Mouse (Mus musculus): ENCODE data around the gene Eif4ebp2.
A peak's percentile ranks its signal among the peaks of the same experiment; 100 is the strongest.

The Eif4ebp2 gene

GRCm38 (mm10) chr10:61418131-61418900 lies 34.1 kb downstream of the Eif4ebp2 start:
- DNase-seq (ENCODE audit: low read depth, low spot score): no peak
- H3K36me3 ChIP-seq (ENCODE audit: control insufficient read depth, insufficient read depth, low read length, poor library complexity, severe bottlenecking): no peaks in the 10 kb centered on the region

GRCm38 (mm10) chr10:61417672-61418071 lies 34.8 kb downstream of the Eif4ebp2 start, which contains the start of gene Nodal:
Nodal (plus strand) TSS chr10:61417972.
- no peak for DNase-seq (ENCODE audit: low read depth, low spot score)
- Histone ChIP-seq H3K36me3 (ENCODE audit: control insufficient read depth, insufficient read depth, low read length, poor library complexity, severe bottlenecking) (no peaks in the 10 kb centered on the region), H3K27me3 (ENCODE audit: control insufficient read depth, insufficient read depth, low read length, poor library complexity, severe bottlenecking) (no peaks in the 10 kb centered on the region)

More at GRCm38 (mm10) chr10:61418131-61418900, 34.1 kb downstream of the Eif4ebp2 start:
- H3K27me3 ChIP-seq (ENCODE audit: control insufficient read depth, insufficient read depth, low read length, poor library complexity, severe bottlenecking): no peaks in the 10 kb centered on the region

GRCm38 (mm10) chr10:61417046-61417445 lies 35.4 kb downstream of the Eif4ebp2 start:
- H3K27me3 ChIP-seq (ENCODE audit: control insufficient read depth, insufficient read depth, low read length, poor library complexity, severe bottlenecking): no peaks in the 10 kb centered on the region
- DNase-seq (ENCODE audit: low read depth, low spot score): no peak
- H3K36me3 ChIP-seq (ENCODE audit: control insufficient read depth, insufficient read depth, low read length, poor library complexity, severe bottlenecking): no peaks in the 10 kb centered on the region

- Histone ChIP-seq H3K36me3 (ENCODE audit: control insufficient read depth, insufficient read depth, low read length, poor library complexity, severe bottlenecking) (no peaks in the 10 kb centered on the region), H3K27me3 (ENCODE audit: control insufficient read depth, insufficient read depth, low read length, poor library complexity, severe bottlenecking) (no peaks in the 10 kb centered on the region)
- no peak for DNase-seq (ENCODE audit: low read depth, low spot score)
Measured at GRCm38 (mm10) chr10:61416561-61416960, 35.9 kb downstream of the Eif4ebp2 start.

GRCm38 (mm10) chr10:61415890-61416289 lies 36.6 kb downstream of the Eif4ebp2 start:
- no peak for DNase-seq (ENCODE audit: low read depth, low spot score)
- Histone ChIP-seq H3K27me3 (ENCODE audit: control insufficient read depth, insufficient read depth, low read length, poor library complexity, severe bottlenecking) (no peaks in the 10 kb centered on the region), H3K36me3 (ENCODE audit: control insufficient read depth, insufficient read depth, low read length, poor library complexity, severe bottlenecking) (no peaks in the 10 kb centered on the region)

- Histone ChIP-seq H3K27me3 (ENCODE audit: control insufficient read depth, insufficient read depth, low read length, poor library complexity, severe bottlenecking) (no peaks in the 10 kb centered on the region), H3K36me3 (ENCODE audit: control insufficient read depth, insufficient read depth, low read length, poor library complexity, severe bottlenecking) (no peaks in the 10 kb centered on the region)
- no peak for DNase-seq (ENCODE audit: low read depth, low spot score)
Measured at GRCm38 (mm10) chr10:61415240-61415639, 37.2 kb downstream of the Eif4ebp2 start.

- Histone ChIP-seq H3K36me3 (ENCODE audit: control insufficient read depth, insufficient read depth, low read length, poor library complexity, severe bottlenecking) (no peaks in the 10 kb centered on the region), H3K27me3 (ENCODE audit: control insufficient read depth, insufficient read depth, low read length, poor library complexity, severe bottlenecking) (no peaks in the 10 kb centered on the region)
- no peak for DNase-seq (ENCODE audit: low read depth, low spot score)
Measured at GRCm38 (mm10) chr10:61412910-61413625, 39.4 kb downstream of the Eif4ebp2 start.

GRCm38 (mm10) chr10:61410193-61410592 lies 42.3 kb downstream of the Eif4ebp2 start:
- no peak for DNase-seq (ENCODE audit: low read depth, low spot score)
- H3K27me3 ChIP-seq (ENCODE audit: control insufficient read depth, insufficient read depth, low read length, poor library complexity, severe bottlenecking): no peaks in the 10 kb centered on the region
- H3K36me3 ChIP-seq (ENCODE audit: control insufficient read depth, insufficient read depth, low read length, poor library complexity, severe bottlenecking): no peaks in the 10 kb centered on the region

- H3K27me3 ChIP-seq (ENCODE audit: control insufficient read depth, insufficient read depth, low read length, poor library complexity, severe bottlenecking): no peaks in the 10 kb centered on the region
- DNase-seq (ENCODE audit: low read depth, low spot score): no peak
- H3K36me3 ChIP-seq (ENCODE audit: control insufficient read depth, insufficient read depth, low read length, poor library complexity, severe bottlenecking): no peaks in the 10 kb centered on the region
Measured at GRCm38 (mm10) chr10:61409776-61410175, 42.7 kb downstream of the Eif4ebp2 start.

- DNase-seq (ENCODE audit: low read depth, low spot score): no peak
- H3K36me3 ChIP-seq (ENCODE audit: control insufficient read depth, insufficient read depth, low read length, poor library complexity, severe bottlenecking): no peaks in the 10 kb centered on the region
- H3K27me3 ChIP-seq (ENCODE audit: control insufficient read depth, insufficient read depth, low read length, poor library complexity, severe bottlenecking): no peaks in the 10 kb centered on the region
Measured at GRCm38 (mm10) chr10:61405958-61406357, 46.5 kb downstream of the Eif4ebp2 start.

GRCm38 (mm10) chr10:61402911-61403310 lies 49.5 kb downstream of the Eif4ebp2 start:
- H3K36me3 ChIP-seq (ENCODE audit: control insufficient read depth, insufficient read depth, low read length, poor library complexity, severe bottlenecking): no peaks in the 10 kb centered on the region
- H3K27me3 ChIP-seq (ENCODE audit: control insufficient read depth, insufficient read depth, low read length, poor library complexity, severe bottlenecking): no peaks in the 10 kb centered on the region
- no peak for DNase-seq (ENCODE audit: low read depth, low spot score)

GRCm38 (mm10) chr10:61402480-61402879 lies 50.0 kb downstream of the Eif4ebp2 start:
- H3K36me3 ChIP-seq (ENCODE audit: control insufficient read depth, insufficient read depth, low read length, poor library complexity, severe bottlenecking): no peaks in the 10 kb centered on the region

GRCm38 (mm10) chr10:61400407-61400806 lies 52.1 kb downstream of the Eif4ebp2 start:
- H3K27me3 ChIP-seq (ENCODE audit: control insufficient read depth, insufficient read depth, low read length, poor library complexity, severe bottlenecking): no peaks in the 10 kb centered on the region
- H3K36me3 ChIP-seq (ENCODE audit: control insufficient read depth, insufficient read depth, low read length, poor library complexity, severe bottlenecking): no peaks in the 10 kb centered on the region
- no peak for DNase-seq (ENCODE audit: low read depth, low spot score)

More at GRCm38 (mm10) chr10:61402480-61402879, 50.0 kb downstream of the Eif4ebp2 start:
- peak; percentile 21 for DNase-seq (ENCODE audit: low read depth, low spot score)
- no peaks in the 10 kb centered on the region for H3K27me3 ChIP-seq (ENCODE audit: control insufficient read depth, insufficient read depth, low read length, poor library complexity, severe bottlenecking)

- peak; percentile 75 for DNase-seq (ENCODE audit: low read depth, low spot score)
- H3K36me3 ChIP-seq (ENCODE audit: control insufficient read depth, insufficient read depth, low read length, poor library complexity, severe bottlenecking): no peaks in the 10 kb centered on the region
- H3K27me3 ChIP-seq (ENCODE audit: control insufficient read depth, insufficient read depth, low read length, poor library complexity, severe bottlenecking): no peaks in the 10 kb centered on the region
Measured at GRCm38 (mm10) chr10:61399156-61399734, 53.2 kb downstream of the Eif4ebp2 start.

GRCm38 (mm10) chr10:61398125-61398524 lies 54.3 kb downstream of the Eif4ebp2 start:
- Histone ChIP-seq H3K36me3 (ENCODE audit: control insufficient read depth, insufficient read depth, low read length, poor library complexity, severe bottlenecking) (no peaks in the 10 kb centered on the region), H3K27me3 (ENCODE audit: control insufficient read depth, insufficient read depth, low read length, poor library complexity, severe bottlenecking) (no peaks in the 10 kb centered on the region)
- no peak for DNase-seq (ENCODE audit: low read depth, low spot score)

Measured in splenic B cell, adult 2 months (primary cell).